Comparison of ENCODE assay signal across 9 mouse cellular contexts in the genomic region with DNA sequence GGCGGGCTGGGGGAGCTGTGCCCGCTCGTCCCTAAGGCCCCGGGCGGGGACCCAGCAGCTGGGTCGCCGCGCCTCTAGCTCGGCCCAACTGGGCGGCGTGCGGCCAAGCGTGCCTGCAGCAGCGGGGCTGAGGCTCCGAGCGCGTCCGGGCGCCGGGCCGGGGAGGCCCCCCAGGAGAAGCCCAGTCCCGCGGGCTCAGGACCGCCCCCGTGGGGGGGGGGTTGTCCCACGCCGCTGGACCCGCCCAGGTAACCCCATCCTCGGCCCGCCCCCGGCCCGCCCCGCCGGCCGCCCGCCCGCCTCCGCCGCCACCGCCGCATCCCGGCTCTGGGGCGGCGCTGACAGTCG. TPM values are rescaled to one million over a fixed set of nuclear protein-coding genes. Genes with fewer than 3 reads are reported as not detected.
DNase-seq lines count a peak whose midpoint lies in the region; ATAC-seq and TF ChIP-seq lines count a peak whose summit lies in the region.
"Had no signal": no experiment of that assay in that cellular context is flagged by ENCODE, and none has a peak within 500 bp of the region (broad histone marks: within the 10 kb centered on the region; RNA-seq: fewer than 3 reads in every experiment).

Gene Wnt4 (plus strand): TSS at position 324 of the 348 bp plus-strand sequence.

- H3K36me3 ChIP-seq in ES-E14 (ENCODE audit: control insufficient read depth, insufficient read depth, low read length, poor library complexity, severe bottlenecking) = no peaks in the 10 kb centered on the region
- H3K36me3 ChIP-seq in forebrain, postnatal 0 days (ENCODE audit: insufficient read depth) = no peaks in the 10 kb centered on the region
- no peaks in the 10 kb centered on the region for H3K36me3 ChIP-seq in hindbrain, postnatal 0 days (ENCODE audit: insufficient read depth, low read length)
- H3K36me3 ChIP-seq in liver, embryonic 13.5 days = no peaks in the 10 kb centered on the region
- no peaks in the 10 kb centered on the region for H3K36me3 ChIP-seq in neural tube, embryonic 15.5 days

- H3K4me3 ChIP-seq in ES-E14 (ENCODE audit: insufficient read depth in 1 of 2, low read depth in 1 of 2, low read length in 2 of 2, poor library complexity in 1 of 2, severe bottlenecking in 1 of 2) = peak within 1 kb of the TSS; percentile 72
- H3K4me3 ChIP-seq in forebrain, postnatal 0 days (ENCODE audit: low read depth, low read length) = peak within 1 kb of the TSS; percentile 56
- peak within 1 kb of the TSS; percentile 52 for H3K4me3 ChIP-seq in hindbrain, postnatal 0 days (ENCODE audit: low read length)
- peak within 1 kb of the TSS; percentile 42 for H3K4me3 ChIP-seq in liver, embryonic 13.5 days (replicated peaks)
- H3K4me3 ChIP-seq in neural tube, embryonic 15.5 days (replicated peaks) = peak within 1 kb of the TSS; percentile 54

- TF ChIP-seq CTCF in forebrain, postnatal 0 days (IDR thresholded peaks at IDR 0.05; ENCODE audit: low read depth) = no peak
- TF ChIP-seq CTCF in hindbrain, postnatal 0 days (IDR thresholded peaks at IDR 0.05; ENCODE audit: low read depth) = no peak

- H3K27ac ChIP-seq in ES-E14 (ENCODE audit: insufficient read depth, low read depth, low read length, poor library complexity, severe bottlenecking) = no peak within 1 kb of the TSS
- no peak within 1 kb of the TSS for H3K27ac ChIP-seq in forebrain, postnatal 0 days (ENCODE audit: low read depth, low read length)
- H3K27ac ChIP-seq in hindbrain, postnatal 0 days = no peak within 1 kb of the TSS
- no peak within 1 kb of the TSS for H3K27ac ChIP-seq in liver, embryonic 13.5 days
- H3K27ac ChIP-seq in neural tube, embryonic 15.5 days (replicated peaks) = peak within 1 kb of the TSS; percentile 60

- peak; percentile 77 for ATAC-seq in forebrain, postnatal 0 days
- ATAC-seq in hindbrain, postnatal 0 days = peak; percentile 73
- ATAC-seq in liver, embryonic 13.5 days (ENCODE audit: low read depth) = peak; percentile 39; the same call in 1 of the 2 replicates
- ATAC-seq in neural tube, embryonic 15.5 days (ENCODE audit: low FRiP score) = peak; percentile 71
- no peak for ATAC-seq in erythroblast, adult 5-6 weeks (replicated peaks; ENCODE audit: low FRiP score, poor library complexity, severe bottlenecking)

- H3K4me2 ChIP-seq in forebrain, postnatal 0 days (ENCODE audit: low read depth) = peak within 1 kb of the TSS; percentile 85
- H3K4me2 ChIP-seq in hindbrain, postnatal 0 days (ENCODE audit: low read depth, low read length) = peak within 1 kb of the TSS; percentile 83
- peak within 1 kb of the TSS; percentile 57 for H3K4me2 ChIP-seq in liver, embryonic 13.5 days
- H3K4me2 ChIP-seq in neural tube, embryonic 15.5 days = peak within 1 kb of the TSS; percentile 98

- in situ Hi-C loops in ES-E14 (cut with MboI; ENCODE audit: low sequenced_read_pairs in 2 of 2, unreplicated experiment in 2 of 2) = loop anchor here in 1 of 2 experiments (25.0 kb wide), 1 partner anchor 190 kb away; no protein-coding TSS in a partner anchor

- DNase-seq in ES-E14 (ENCODE audit: low read depth, low spot score) = no peak
- DNase-seq in adrenal gland, adult 18-20 months (ENCODE audit: low spot score in 2 of 2) = peak; percentile 71 to 84
- DNase-seq in forebrain, postnatal 0 days = peak; percentile 53
- DNase-seq in hindbrain, postnatal 0 days (ENCODE audit: low spot score) = peak; percentile 75
- no peak for DNase-seq in liver, embryonic 13.5 days
- no peak for DNase-seq in cerebellum, adult 9-11 months

- H3K27me3 ChIP-seq in forebrain, postnatal 0 days (ENCODE audit: insufficient read depth, low read length) = peaks cover 22% of the 10 kb centered on the region
- peaks cover 9% of the 10 kb centered on the region for H3K27me3 ChIP-seq in hindbrain, postnatal 0 days (ENCODE audit: insufficient read depth, low read length)
- peaks cover 86% of the 10 kb centered on the region for H3K27me3 ChIP-seq in liver, embryonic 13.5 days
- peaks cover 34% of the 10 kb centered on the region for H3K27me3 ChIP-seq in neural tube, embryonic 15.5 days (replicated peaks)

- H3K4me1 ChIP-seq in ES-E14 (ENCODE audit: control insufficient read depth in 2 of 2, insufficient read depth in 2 of 2, low read length in 2 of 2, poor library complexity in 1 of 2) = peaks cover 0 to 6% of the 10 kb centered on the region in 2 experiments; a peak in 2 of 4 replicates
- peaks cover 13% of the 10 kb centered on the region; the same call in 1 of the 2 replicates for H3K4me1 ChIP-seq in forebrain, postnatal 0 days (ENCODE audit: insufficient read depth)
- peaks cover 10% of the 10 kb centered on the region; the same call in 1 of the 2 replicates for H3K4me1 ChIP-seq in hindbrain, postnatal 0 days (ENCODE audit: insufficient read depth, low read length)
- 0 out of 2 replicates have a peak, but pooled peaks cover 7% of the 10 kb centered on the region for H3K4me1 ChIP-seq in liver, embryonic 13.5 days (replicated peaks)
- peaks cover 37% of the 10 kb centered on the region for H3K4me1 ChIP-seq in neural tube, embryonic 15.5 days

- no peaks in the 10 kb centered on the region for H3K9me3 ChIP-seq in ES-E14 (ENCODE audit: control insufficient read depth, insufficient read depth, low read depth, low read length)
- H3K9me3 ChIP-seq in forebrain, postnatal 0 days (ENCODE audit: low read length) = no peaks in the 10 kb centered on the region
- no peaks in the 10 kb centered on the region for H3K9me3 ChIP-seq in hindbrain, postnatal 0 days (ENCODE audit: low read length)
- H3K9me3 ChIP-seq in liver, embryonic 13.5 days (replicated peaks) = no peaks in the 10 kb centered on the region
- no peaks in the 10 kb centered on the region for H3K9me3 ChIP-seq in neural tube, embryonic 15.5 days (replicated peaks)

- under 1% methylated on average over 23 of the region's 45 CpGs for WGBS in forebrain, postnatal 0 days
- under 1% methylated on average over 15 of the region's 45 CpGs for whole genome bisulfite sequencing in hindbrain, postnatal 0 days
- 1% methylated on average over 26 of the region's 45 CpGs for WGBS in liver, embryonic 13.5 days (ENCODE audit: insufficient replicate concordance)
- under 1% methylated on average over 20 of the region's 45 CpGs for WGBS in neural tube, embryonic 15.5 days

- H3K9ac ChIP-seq in ES-E14 (ENCODE audit: insufficient read depth, low read depth, low read length, poor library complexity, severe bottlenecking) = peak within 1 kb of the TSS; percentile 72
- H3K9ac ChIP-seq in forebrain, postnatal 0 days = peak within 1 kb of the TSS; percentile 56
- H3K9ac ChIP-seq in hindbrain, postnatal 0 days (replicated peaks; ENCODE audit: low read length) = peak within 1 kb of the TSS; percentile 48
- H3K9ac ChIP-seq in liver, embryonic 13.5 days = no peak within 1 kb of the TSS
- H3K9ac ChIP-seq in neural tube, embryonic 15.5 days (replicated peaks) = peak within 1 kb of the TSS; percentile 64

TF ChIP-seq in ES-E14, 5 proteins besides CTCF, POLR2A, EP300 and RAD21:
- no peak for TF ChIP-seq CHD2 (IDR thresholded peaks at IDR 0.05; ENCODE audit: low read depth, low read length)
- TF ChIP-seq MAFK (IDR thresholded peaks at IDR 0.05; ENCODE audit: insufficient read depth, low read depth, low read length) = no peak
- no peak for TF ChIP-seq HCFC1 (IDR thresholded peaks at IDR 0.05; ENCODE audit: borderline replicate concordance, insufficient read depth, low read length)
- no peak for TF ChIP-seq ZC3H11A (IDR thresholded peaks at IDR 0.05; ENCODE audit: borderline replicate concordance, low read depth, low read length)
- TF ChIP-seq ZNF384 (IDR thresholded peaks at IDR 0.05; ENCODE audit: low read depth, low read length) = no peak

RNA-seq across cellular contexts. Expression of gene Wnt4, which starts in this region (rescaled TPM):
- total RNA-seq in ES-E14 (2012; rRNA removed) = 3.8 and 4.0 TPM in 2 replicates
- total RNA-seq in adrenal gland, adult 18-20 months (2021) = 10 to 100 TPM; 45.5 to 79.4 TPM
- 4.5 and 6.1 TPM in 2 replicates for total RNA-seq in forebrain, postnatal 0 days (2014; rRNA removed)
- polyA plus RNA-seq in forebrain, postnatal 0 days (2015; fragmentation: Nextera tagmentation; extraction: Ambion mirVana) = 3.1 and 4.6 TPM in 2 replicates
- 3.1 and 3.8 TPM in 2 replicates for total RNA-seq in hindbrain, postnatal 0 days (2014; rRNA removed)
- 3.2 and 3.4 TPM in 2 replicates for polyA plus RNA-seq in hindbrain, postnatal 0 days (2015; fragmentation: Nextera tagmentation; extraction: Ambion mirVana)
- polyA plus RNA-seq in liver, embryonic 13.5 days (2015; fragmentation: Nextera tagmentation; extraction: Ambion mirVana) = 0.12 and 0.22 TPM in 2 replicates
- 3.8 and 5.0 TPM in 2 replicates for polyA plus RNA-seq in neural tube, embryonic 15.5 days (2015; fragmentation: Nextera tagmentation; extraction: Ambion mirVana)
- not detected in 2 replicates for total RNA-seq in erythroblast, adult 5-6 weeks (2015; ENCODE audit: low replicate concordance)
- total RNA-seq in erythroblast, adult 5-6 weeks (2017; ENCODE audit: low replicate concordance) = not detected in 2 replicates
- total RNA-seq: common myeloid progenitor, adult 5-6 weeks had no signal

Comparison
In these comparisons a context has a peak if more than half of its experiments do, and no peak if none do; other contexts are left out.
1. Peak in ATAC-seq, H3K4me3 ChIP-seq and H3K4me2 ChIP-seq in liver, embryonic 13.5 days; RNA of the gene not detected or under 1 TPM.
2. DNase-seq: peak in adrenal gland, adult 18-20 months (2 of 2), forebrain, postnatal 0 days (single experiment) and hindbrain, postnatal 0 days (single experiment); none in ES-E14 (single experiment), liver, embryonic 13.5 days (single experiment) and cerebellum, adult 9-11 months (single experiment).
3. Peak in every context shown above with its lines, with median percentiles within 50 percentile points of each other: H3K4me3 ChIP-seq and H3K4me2 ChIP-seq.